Mouse (Mus musculus) yolk sac, embryonic 10.5 days (tissue): ENCODE data around the gene Asb18.

ENCODE experiments used
- DNase-seq: peaks from one replicate; pipeline ENCODE4 v3.0.0-alpha.2; 2017; ENCODE audit warnings: low spot score

Asb18 gene

GRCm38 (mm10) chr1:89971848-89972247 is 42.6 kb downstream of the Asb18 start:
- DNase-seq, result no peak

GRCm38 (mm10) chr1:89969714-89970110 is 44.8 kb downstream of the Asb18 start:
- no peak for DNase-seq

DNA sequence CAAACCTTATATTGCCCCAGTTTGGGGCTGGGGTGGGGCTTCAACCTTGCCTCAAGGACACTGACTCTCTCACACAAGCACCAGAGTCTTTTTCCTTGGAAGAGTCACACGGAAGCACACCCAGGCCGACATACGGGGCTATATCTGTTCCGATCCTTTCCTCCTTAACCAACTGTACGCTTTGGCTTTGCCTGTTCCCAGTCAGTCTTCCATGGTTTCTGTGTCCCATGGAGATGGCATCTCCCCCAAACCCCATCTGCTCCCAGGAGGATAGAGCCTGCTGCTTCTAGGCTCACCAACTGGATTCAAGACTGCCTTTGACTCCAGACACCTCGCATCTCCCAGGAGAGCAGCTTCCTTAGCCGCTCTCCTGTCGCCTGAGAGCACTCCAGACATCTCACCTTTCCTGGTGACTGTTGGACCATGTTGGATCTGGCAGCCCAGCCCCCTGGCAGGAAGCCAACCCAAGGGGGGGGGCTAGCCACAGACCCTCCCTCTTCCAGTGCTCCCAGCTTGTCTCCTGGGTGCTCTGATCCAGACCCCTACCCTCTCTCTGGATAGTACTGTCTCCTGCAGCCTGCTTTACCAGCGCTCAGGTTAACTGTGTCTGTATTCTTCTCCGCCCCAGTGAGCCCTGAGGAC is 45.3 kb downstream of the Asb18 start:
- no peak for DNase-seq

DNA sequence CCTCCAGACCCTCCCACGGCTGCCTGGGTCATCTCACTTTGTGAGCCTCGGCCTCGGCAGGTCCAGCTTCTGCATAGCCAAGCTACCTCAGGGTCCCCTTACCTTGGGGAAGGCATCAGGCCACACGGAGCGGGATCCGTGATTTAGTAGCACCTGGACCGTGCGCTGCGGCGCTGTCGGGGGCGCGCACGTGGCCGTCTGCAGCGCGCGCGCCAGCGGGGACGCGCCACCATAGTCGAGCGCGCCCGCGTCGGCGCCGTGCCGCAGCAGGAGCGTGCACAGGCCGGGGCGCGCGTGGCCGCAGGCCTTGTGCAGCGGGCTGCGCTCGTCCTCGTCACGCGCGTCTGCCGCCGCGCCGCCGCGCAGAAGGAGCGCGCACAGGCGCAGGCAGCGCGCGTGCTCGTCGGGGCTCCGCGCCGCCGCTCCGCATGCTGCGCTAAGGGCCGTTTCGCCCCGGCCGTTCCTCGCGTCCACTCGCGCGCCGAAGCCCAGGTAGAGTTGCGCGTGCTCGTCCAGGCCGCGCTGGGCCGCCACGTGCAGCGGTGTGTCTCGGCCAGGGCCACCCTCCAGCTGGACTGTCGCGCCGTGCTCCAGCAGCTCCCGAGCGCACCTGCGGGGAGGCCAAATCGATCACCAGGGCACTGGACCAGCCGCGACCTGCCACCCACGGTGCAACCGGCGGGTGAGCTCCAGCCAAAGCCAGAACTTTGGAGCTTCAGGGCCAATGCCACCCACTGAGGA is 46.2 kb downstream of the Asb18 start:
- no peak for DNase-seq

DNA sequence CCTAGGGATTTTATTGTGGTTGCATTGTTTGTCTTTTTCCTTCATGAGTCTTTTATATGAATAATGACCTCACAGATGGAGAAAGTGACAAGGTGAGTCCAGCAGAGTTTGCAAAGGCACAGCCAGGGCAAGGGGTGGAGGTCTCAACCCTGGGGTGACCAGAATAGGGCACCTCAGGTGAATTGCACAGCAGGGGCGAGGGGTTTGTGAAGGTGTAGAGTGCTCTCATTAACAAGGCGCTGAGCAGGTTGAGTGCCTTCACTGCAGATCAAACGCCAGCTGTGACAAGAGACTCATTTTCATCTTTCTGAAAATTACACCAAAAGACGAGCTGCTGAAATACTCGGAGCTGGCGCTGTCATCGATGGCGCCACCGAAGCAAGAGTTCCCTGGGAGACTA is 46.9 kb downstream of the Asb18 start:
- no peak for DNase-seq

DNA sequence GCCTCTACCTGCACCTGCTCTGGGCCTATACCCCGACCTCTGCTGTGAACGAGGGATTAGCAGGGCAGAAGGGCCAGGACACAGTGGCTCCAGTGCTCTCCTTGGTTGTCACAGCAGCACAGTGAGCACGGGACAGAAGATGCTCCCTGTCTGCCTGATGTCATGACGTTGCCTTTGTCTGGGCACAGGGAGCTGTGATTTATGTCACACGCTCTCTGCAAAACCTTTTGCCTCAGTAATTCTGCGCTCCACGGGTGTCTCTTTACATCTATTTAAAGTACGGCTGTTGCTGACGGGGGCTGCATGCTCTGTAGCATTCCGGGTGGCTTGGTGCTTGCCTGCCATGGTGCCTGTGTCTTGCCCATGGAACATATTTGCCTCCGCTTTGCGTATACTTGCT is 50.0 kb downstream of the Asb18 start:
- no peak for DNase-seq

- no peak for DNase-seq
Measured at GRCm38 (mm10) chr1:89963296-89963695, 51.2 kb downstream of the Asb18 start.

DNA sequence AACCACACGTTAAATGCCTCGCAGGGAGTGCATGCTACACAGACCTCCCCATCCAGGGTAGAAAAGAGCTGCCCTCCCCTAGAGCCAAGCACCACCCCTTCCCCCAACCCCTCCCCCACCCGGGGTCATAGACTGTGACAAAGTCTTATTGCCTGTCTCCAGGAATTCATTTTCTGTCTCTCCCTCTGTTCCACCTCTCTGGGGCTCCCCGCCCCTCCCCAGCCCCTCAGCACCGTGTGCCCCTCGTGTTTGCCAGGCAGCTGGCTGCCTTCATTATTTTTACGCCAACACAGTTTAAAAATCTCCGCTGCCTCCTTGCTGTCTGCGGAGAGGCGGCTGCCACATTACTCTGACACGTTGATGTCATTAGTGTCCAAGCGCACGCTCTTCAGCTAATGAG is 52.4 kb downstream of the Asb18 start:
- DNase-seq, result no peak

GRCm38 (mm10) chr1:89959393-89959792 is 55.1 kb downstream of the Asb18 start:
- DNase-seq, result no peak

- DNase-seq, result peak; percentile 52
Measured at GRCm38 (mm10) chr1:89943202-89943601, 71.3 kb downstream of the Asb18 start.

DNA sequence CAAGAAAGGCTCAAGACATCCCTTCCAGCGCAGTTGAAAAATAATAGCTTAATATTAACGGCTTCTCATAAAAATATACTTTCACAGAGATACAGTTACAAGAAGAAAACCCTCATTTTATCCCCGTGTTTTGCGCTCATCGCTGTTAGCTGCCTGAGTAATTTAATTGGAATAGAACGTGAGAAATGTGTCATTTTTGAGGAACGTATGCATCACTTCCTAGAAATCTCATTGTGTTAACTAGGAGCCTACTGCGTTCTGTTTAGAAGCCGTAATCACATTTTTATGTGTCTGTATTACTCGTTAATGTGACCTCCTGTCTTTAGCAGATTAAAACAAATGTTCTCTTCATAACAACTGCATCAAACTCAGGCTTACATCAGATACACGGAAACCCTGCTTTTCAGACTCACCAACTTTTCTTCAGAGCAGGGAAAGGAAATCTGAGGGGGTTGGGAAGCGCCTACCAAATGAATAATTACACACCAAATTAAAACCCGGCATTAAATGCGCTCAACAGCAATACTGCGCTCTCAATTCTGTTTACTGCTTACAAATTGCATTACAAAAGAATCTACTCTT is 72.0 kb downstream of the Asb18 start:
- no peak for DNase-seq

DNA sequence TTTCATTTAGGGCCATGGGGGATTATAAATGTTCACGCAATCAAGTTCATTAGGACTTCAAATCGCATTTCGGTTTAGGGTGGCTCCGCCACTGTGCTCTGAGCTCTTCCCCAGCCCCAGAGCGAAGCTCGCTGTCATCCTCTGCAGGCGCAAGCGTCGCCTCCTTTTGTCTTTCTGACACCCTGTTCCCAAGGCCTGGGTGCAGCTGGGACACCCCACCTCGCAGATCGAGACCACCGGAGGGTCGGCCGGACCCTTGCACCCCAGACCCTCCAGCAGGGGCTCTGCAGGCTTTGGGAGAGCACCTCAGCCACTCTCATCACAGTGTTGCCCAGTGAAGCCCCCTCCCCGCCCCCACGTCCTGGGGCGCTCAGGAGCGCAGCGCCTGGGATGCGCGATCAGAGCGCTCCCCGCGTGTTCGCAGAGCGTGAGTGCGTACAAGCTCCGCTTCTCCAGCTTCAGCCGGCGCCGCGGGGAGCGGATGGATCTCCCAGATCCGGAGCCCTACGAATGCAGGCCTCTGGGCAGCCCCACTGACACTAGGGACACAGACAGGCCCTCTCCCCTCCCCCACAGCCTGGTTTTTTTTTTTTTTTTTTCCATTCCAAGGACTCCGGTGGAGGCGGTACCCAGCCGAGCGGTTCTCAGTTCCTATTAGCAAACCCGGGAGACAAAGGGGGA is 72.6 kb downstream of the Asb18 start:
- peak; percentile 10 for DNase-seq

DNA sequence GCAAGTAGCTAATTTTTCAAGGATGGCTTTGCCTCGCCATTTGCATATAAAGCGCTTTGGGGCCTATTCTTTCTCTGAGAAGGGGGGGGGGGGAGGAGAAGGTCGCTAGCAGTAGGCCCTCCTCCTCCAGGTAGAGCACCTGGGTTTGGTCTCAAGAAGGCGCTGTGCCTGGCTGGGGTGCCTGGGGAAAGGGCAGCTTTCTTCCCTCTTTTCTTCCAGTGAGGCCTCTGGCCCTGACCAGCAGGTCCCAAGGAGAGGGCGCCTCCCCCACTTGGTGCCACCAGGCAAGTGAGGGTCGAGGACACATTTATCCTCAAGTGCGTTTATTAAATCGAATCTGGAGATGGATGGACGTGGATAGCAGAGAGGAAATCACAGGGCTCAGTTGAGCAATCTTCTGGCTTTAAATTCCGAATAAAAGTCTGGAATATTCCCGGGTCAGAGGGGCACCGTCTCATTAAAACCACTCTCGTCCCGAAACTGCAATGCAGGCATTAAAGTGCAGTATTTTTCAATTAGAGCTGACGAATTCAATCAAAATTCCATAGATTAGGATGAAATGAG is 73.4 kb downstream of the Asb18 start:
- no peak for DNase-seq

- peak; percentile 84 for DNase-seq
Measured at GRCm38 (mm10) chr1:89939981-89940726, 74.3 kb downstream of the Asb18 start.

- DNase-seq, result no peak
Measured at GRCm38 (mm10) chr1:89939596-89939960, 74.9 kb downstream of the Asb18 start.

DNA sequence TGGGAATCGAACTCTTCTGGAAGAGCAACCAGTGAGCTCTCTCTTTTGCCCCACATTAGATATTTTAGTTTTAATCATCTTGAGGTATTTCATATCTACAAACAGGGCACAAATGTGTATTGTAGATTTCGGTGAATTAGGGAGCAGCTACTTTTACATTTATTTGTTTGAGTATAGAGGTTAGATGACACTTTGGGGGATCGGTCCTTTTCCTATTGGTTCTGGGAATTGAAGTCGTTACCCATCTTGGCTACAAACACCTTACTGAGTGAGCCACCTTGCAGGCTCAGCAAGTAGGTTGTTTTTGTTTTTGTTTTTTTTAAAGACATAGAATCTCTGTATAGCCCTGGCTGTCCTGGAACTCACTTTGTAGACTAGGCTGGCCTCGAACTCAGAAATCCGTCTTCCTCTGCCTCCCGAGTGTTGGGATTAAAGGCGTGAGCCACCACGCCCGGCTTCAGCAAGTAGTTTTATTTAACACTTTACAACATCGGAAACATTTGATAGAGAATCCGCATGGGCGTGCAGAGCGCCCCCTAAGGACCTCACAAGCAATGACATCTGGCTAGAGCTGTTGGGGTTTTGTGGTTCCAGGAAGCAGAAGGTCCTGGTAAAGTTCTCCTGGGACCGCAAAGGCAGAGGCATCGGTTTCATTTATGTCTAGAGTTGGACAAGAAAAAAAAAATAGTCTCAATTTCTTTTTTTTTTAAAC is 75.4 kb downstream of the Asb18 start:
- no peak for DNase-seq

DNA sequence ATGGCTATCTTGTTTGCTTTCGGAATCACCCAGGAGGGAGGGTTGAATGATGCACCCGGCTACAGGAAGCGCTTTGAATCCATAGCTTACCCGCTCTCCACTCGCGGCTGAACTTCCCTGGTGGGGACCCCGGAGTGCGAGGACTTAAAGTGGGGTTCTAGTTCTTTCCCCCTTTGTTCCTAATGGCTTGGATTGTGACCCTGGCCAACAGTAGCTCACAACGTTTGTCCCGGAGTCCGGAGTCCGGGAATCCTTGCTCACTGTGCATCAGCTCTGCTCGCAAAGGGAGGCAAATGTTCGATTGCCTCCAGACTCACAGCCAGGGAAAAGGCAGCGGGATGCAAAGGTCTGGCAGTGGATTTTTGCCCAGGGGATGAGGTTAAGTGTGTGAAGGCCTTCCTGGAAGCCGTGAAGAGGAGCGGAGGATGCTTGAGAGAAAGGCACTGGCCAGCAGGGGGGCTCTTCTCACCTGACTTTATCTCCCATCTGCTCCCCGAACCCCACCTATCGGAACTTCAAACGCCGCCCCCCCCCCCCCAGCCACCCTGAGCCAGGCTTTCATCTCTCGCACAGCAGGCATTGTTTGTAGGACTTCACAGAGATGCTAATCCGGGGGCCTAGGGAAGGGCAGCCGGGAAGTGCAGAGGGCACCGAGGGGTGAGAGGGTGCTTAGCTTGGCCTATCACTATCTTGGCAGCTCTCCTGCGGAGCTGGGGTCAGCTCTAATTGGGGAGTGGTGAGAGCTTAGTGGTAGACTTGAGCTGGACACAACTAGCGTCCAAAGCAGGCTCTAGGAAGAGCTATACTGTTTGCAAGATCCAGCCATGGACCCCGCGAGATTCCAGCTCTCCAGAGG is 78.7 kb downstream of the Asb18 start:
- DNase-seq, result no peak

GRCm38 (mm10) chr1:89934316-89935260 is 79.9 kb downstream of the Asb18 start:
- no peak for DNase-seq

- DNase-seq, result no peak
Measured at GRCm38 (mm10) chr1:89933786-89934185, 80.7 kb downstream of the Asb18 start.
